Mouse (Mus musculus) retina, postnatal 1 day (tissue): ENCODE data around the gene BC147527.
"Not testable (repeated sequence)": the region's sequence is repeated elsewhere in the genome, so short reads cannot be mapped to it uniquely, and the experiment has no call there.

Source experiments
- DNase-seq: peaks from one replicate; pipeline ENCODE4 v3.0.0-alpha.2; 2012

The BC147527 gene

DNA sequence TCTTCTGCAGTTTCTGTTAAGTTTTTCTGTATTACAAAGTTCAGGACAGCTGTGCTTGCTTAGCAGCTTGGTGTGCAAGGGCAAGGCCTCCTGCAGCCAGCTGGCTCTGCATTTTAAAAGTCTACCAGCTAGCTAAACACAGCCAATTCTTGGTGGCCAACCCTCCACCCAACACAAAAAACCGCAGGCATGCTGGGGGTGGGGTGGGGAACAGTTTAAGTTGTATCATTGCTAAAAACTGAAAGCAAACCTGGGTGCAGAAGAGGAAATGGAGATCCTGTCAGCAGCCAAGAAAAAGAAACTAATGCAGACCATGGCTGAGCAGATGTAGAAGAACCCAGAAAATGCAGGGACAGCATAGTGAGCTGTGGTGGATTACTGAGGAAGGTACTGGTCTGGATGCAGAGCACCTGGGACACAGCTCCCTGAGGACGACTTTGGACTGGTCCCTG lies at the start of gene BC147527:
Gene BC147527, plus strand, starts transcription at position 402 of the 452 bp plus-strand sequence.
- no peak for DNase-seq

DNA sequence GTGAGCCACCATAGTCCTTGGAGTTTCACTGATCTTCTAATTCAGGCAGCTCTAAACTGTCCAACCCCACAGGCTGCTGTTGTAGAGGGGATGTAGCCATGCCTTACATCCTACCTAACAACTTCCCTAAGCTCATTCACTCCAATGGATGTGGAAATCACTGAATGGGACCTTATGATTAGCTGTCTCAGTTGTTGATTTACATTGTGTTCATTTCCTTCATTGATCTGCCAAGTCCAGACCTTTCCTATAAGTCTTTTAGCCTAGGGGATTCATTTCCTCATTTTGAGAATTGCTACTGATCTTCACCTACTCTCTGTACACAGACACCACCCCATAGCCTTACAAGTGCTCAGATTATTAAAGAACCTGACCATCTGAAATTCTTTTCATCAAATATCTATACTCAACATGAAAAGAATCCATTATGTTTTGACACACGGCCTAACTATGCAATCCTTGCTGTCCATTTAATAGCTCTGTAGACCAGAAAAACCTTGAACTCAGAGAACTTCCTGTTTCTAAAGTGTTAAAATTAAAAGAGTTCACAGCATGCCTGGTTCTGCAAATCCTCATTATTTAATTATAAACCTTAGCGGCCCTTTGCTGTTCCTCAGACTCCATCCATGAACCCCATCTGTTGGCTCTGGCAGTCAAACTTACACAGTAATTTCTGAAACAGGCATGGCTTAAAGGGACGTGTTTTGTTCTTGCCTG lies 48.8 kb upstream of the BC147527 start:
- DNase-seq, result not testable (repeated sequence)

- DNase-seq, result not testable (repeated sequence)
Measured at GRCm38 (mm10) chr13:120258817-120259658, 41.2 kb upstream of the BC147527 start.

GRCm38 (mm10) chr13:120259718-120260117 lies 40.5 kb upstream of the BC147527 start:
- not testable (repeated sequence) for DNase-seq

- DNase-seq, result not testable (repeated sequence)
Measured at GRCm38 (mm10) chr13:120262870-120263269, 37.3 kb upstream of the BC147527 start, which contains the start of gene AF067061. Gene AF067061, plus strand, starts transcription at chr13:120263114.

DNA sequence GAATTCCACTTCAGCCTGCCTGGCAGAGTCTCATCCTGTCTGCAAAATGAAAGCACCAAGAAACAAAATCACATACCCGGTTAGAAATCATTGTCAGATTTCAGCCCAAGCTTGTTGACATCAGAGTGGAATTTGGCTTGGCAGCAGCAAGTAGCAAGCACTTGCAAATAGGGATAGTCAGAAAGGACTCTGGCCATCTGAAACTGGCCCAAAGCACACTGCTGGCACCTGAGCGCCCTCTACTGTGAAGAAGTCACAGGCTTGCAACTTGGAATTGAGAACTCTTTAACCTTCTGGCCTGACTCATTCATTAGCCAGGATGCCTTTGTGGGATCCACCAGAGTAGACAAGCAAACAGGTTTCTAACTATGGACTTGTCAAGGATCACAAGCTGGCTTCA lies 22.4 kb upstream of the BC147527 start:
- not testable (repeated sequence) for DNase-seq

GRCm38 (mm10) chr13:120278784-120279183 lies 21.4 kb upstream of the BC147527 start:
- no peak for DNase-seq

GRCm38 (mm10) chr13:120299324-120299894 lies 783 bp upstream of the BC147527 start:
- no peak for DNase-seq

GRCm38 (mm10) chr13:120300853-120301252 lies 661 bp downstream of the BC147527 start:
- no peak for DNase-seq

- no peak for DNase-seq
Measured at GRCm38 (mm10) chr13:120310749-120311148, 10.6 kb downstream of the BC147527 start.

- DNase-seq, result peak; percentile 5
Measured at GRCm38 (mm10) chr13:120313584-120313983, 13.4 kb downstream of the BC147527 start.

GRCm38 (mm10) chr13:120316578-120316977 lies 16.4 kb downstream of the BC147527 start, which contains the start of gene Tcstv3:
Gene Tcstv3, plus strand, starts transcription at chr13:120316878.
- DNase-seq, result not testable (repeated sequence)

- DNase-seq, result no peak
Measured at GRCm38 (mm10) chr13:120320183-120320582, 20.0 kb downstream of the BC147527 start.

DNA sequence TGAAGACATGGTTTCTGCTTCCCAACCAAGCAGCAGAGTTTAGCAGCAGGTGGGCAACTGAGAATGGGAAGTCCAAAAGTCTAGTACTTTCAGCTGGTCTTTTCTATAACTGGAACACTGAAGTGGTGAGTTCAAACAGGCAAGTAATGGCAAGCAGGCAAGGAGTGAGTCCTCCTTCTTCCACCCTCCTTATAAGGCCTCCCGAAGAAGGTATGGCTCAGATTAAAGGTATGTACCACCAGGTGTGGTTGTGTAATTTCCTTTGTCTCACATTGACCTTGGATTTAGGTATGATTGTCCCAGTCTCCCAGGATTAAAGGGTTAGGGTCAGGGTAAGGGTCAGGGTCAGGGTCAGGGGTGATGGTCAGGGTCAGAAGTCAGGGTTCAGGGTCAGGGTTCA lies 20.5 kb downstream of the BC147527 start:
- DNase-seq, result no peak
